Mouse (Mus musculus): ENCODE data around the gene Clta.

GRCm38 (mm10) chr4:44004126-44004525 lies at the start of gene Clta:
- TF ChIP-seq CTCF (IDR thresholded peaks at IDR 0.05; ENCODE audit: low read depth) (no peak), EP300 (IDR thresholded peaks at IDR 0.05; ENCODE audit: low read depth) (peak; percentile 97)
